Mouse (Mus musculus) MEL (cell line): Measurements from ENCODE around the gene Tyw5. TPM values are rescaled to one million over a fixed set of nuclear protein-coding genes. Genes with fewer than 3 reads are reported as not detected.

Experiments used
- DNase-seq: peaks from one replicate; pipeline ENCODE4 v3.0.0; 2011; ENCODE audit warnings: low read depth, low spot score
- H3K27ac ChIP-seq: 2 replicates; pipeline ENCODE4 v1.5.1; 2012; ENCODE audit warnings: low read depth, mild to moderate bottlenecking, control low read depth, low read length, moderate library complexity; ENCODE audit not compliant: control insufficient read depth
- H3K27me3 ChIP-seq, 2 experiments: fragments of 150-350 bp in 1 of 2; sonication (generic) in 1 of 2; 2 replicates each; pipeline ENCODE4 v1.6.1; 2012; ENCODE audit warnings: low read length in 2 of 2, mild to moderate bottlenecking in 2 of 2, improper control_type of control experiment in 1 of 2, moderate library complexity in 1 of 2; ENCODE audit not compliant: insufficient read depth in 2 of 2, control insufficient read depth in 1 of 2
- H3K36me3 ChIP-seq, 2 experiments: 2 replicates each; pipeline ENCODE4 v1.6.1; 2012 to 2014; ENCODE audit warnings: low read length in 2 of 2, improper control_type of control experiment in 1 of 2, inconsistent platforms in 1 of 2, mild to moderate bottlenecking in 1 of 2; ENCODE audit not compliant: insufficient read depth in 2 of 2, control insufficient read depth in 1 of 2
- H3K4me1 ChIP-seq, 2 experiments: fragments of 150-350 bp in 1 of 2; sonication (generic) in 1 of 2; 2 replicates each; pipeline ENCODE4 v1.6.1; 2012; ENCODE audit warnings: low read length in 2 of 2, improper control_type of control experiment in 1 of 2, mild to moderate bottlenecking in 1 of 2; ENCODE audit not compliant: insufficient read depth in 2 of 2, control insufficient read depth in 1 of 2
- H3K4me3 ChIP-seq, 2 experiments: fragments of 150-350 bp in 1 of 2; sonication (generic) in 1 of 2; 2 replicates each; pipeline ENCODE4 v1.5.1; 2012; ENCODE audit warnings: low read depth in 2 of 2, low read length in 2 of 2, mild to moderate bottlenecking in 2 of 2, moderate library complexity in 2 of 2, control low read depth in 1 of 2, improper control_type of control experiment in 1 of 2; ENCODE audit not compliant: control insufficient read depth in 1 of 2, insufficient read depth in 1 of 2
- H3K79me2 ChIP-seq: 2 replicates; pipeline ENCODE4 v1.6.1; 2012; ENCODE audit warnings: mild to moderate bottlenecking, low read length, moderate library complexity; ENCODE audit not compliant: control insufficient read depth, poor library complexity, insufficient read depth
- H3K9ac ChIP-seq: 2 replicates; pipeline ENCODE4 v1.6.1; 2012; ENCODE audit warnings: low read depth, mild to moderate bottlenecking, control low read depth, low read length, moderate library complexity; ENCODE audit not compliant: control insufficient read depth, poor library complexity, severe bottlenecking
- H3K9me3 ChIP-seq: fragments of 150-350 bp; sonication (generic); replicated peaks from 2 replicates; pipeline ENCODE4 v1.6.1; 2012; ENCODE audit warnings: mild to moderate bottlenecking, low read length, improper control_type of control experiment, moderate library complexity; ENCODE audit not compliant: insufficient read depth
- BHLHE40 ChIP-seq: IDR thresholded peaks from 2 replicates; pipeline ENCODE4 v1.6.1; 2012; ENCODE audit warnings: low read depth, mild to moderate bottlenecking, inconsistent platforms, low read length, improper control_type of control experiment, borderline replicate concordance
- CHD1 ChIP-seq: IDR thresholded peaks from 2 replicates; pipeline ENCODE4 v1.6.1; 2012; ENCODE audit warnings: low read depth, mild to moderate bottlenecking, inconsistent platforms, low read length, improper control_type of control experiment
- CHD2 ChIP-seq: IDR thresholded peaks from 2 replicates; pipeline ENCODE4 v1.6.1; 2011; ENCODE audit warnings: low read length, improper control_type of control experiment
- CTCF ChIP-seq, 3 experiments: IDR thresholded peaks in 2 of 3; conservative IDR thresholded peaks in 1 of 3; 2 replicates each; pipeline ENCODE4 v1.5.1; 2011 to 2012; ENCODE audit warnings: low read length in 3 of 3, low read depth in 2 of 3, mild to moderate bottlenecking in 2 of 3, improper control_type of control experiment in 1 of 3, inconsistent platforms in 1 of 3, mixed read lengths in 1 of 3, moderate library complexity in 1 of 3; ENCODE audit not compliant: control insufficient read depth in 1 of 3, insufficient read depth in 1 of 3, poor library complexity in 1 of 3, severe bottlenecking in 1 of 3
- E2F4 ChIP-seq: IDR thresholded peaks from 2 replicates; pipeline ENCODE4 v1.6.1; 2011; ENCODE audit warnings: low read depth, low read length, improper control_type of control experiment, borderline replicate concordance
- ELF1 ChIP-seq: IDR thresholded peaks from 2 replicates; pipeline ENCODE4 v1.6.1; 2014; ENCODE audit warnings: low read depth, mild to moderate bottlenecking, inconsistent platforms, low read length, improper control_type of control experiment, moderate library complexity
- EP300 ChIP-seq, 2 experiments: IDR thresholded peaks; 2 replicates each; pipeline ENCODE4 v1.6.1; 2011; ENCODE audit warnings: improper control_type of control experiment in 2 of 2, low read length in 2 of 2, low read depth in 1 of 2, mild to moderate bottlenecking in 1 of 2
- ETS1 ChIP-seq: IDR thresholded peaks from 2 replicates; pipeline ENCODE4 v1.6.1; 2012; ENCODE audit warnings: low read depth, mild to moderate bottlenecking, inconsistent platforms, low read length, improper control_type of control experiment, moderate library complexity
- GABPA ChIP-seq: IDR thresholded peaks from 2 replicates; pipeline ENCODE4 v1.6.1; 2012; ENCODE audit warnings: low read depth, mild to moderate bottlenecking, inconsistent platforms, low read length, improper control_type of control experiment, moderate library complexity
- GATA1 ChIP-seq: IDR thresholded peaks from 2 replicates; pipeline ENCODE4 v1.6.1; 2011; ENCODE audit warnings: low read depth, low read length, improper control_type of control experiment
- JUND ChIP-seq: IDR thresholded peaks from 2 replicates; pipeline ENCODE4 v1.6.1; 2011; ENCODE audit warnings: low read depth, mild to moderate bottlenecking, improper control_type of control experiment, low read length
- KAT2A ChIP-seq: conservative IDR thresholded peaks from 2 replicates; pipeline ENCODE4 v1.6.1; 2012; ENCODE audit warnings: low read depth, low read length, improper control_type of control experiment, inconsistent platforms
- MAX ChIP-seq: IDR thresholded peaks from 2 replicates; pipeline ENCODE4 v1.6.1; 2011; ENCODE audit warnings: low read length, improper control_type of control experiment
- MAZ ChIP-seq: IDR thresholded peaks from 2 replicates; pipeline ENCODE4 v1.6.1; 2012; ENCODE audit warnings: low read depth, mild to moderate bottlenecking, inconsistent platforms, low read length, improper control_type of control experiment
- MEF2A ChIP-seq: IDR thresholded peaks from 2 replicates; pipeline ENCODE4 v1.6.1; 2014; ENCODE audit warnings: low read depth, mild to moderate bottlenecking, inconsistent platforms, low read length, improper control_type of control experiment; ENCODE audit not compliant: poor library complexity, insufficient replicate concordance, severe bottlenecking; ENCODE audit errors: extremely low read depth
- MYC ChIP-seq: IDR thresholded peaks from 2 replicates; pipeline ENCODE4 v1.6.1; 2011; ENCODE audit warnings: low read depth, mild to moderate bottlenecking, low read length, improper control_type of control experiment, moderate library complexity
- NRF1 ChIP-seq: IDR thresholded peaks from 2 replicates; pipeline ENCODE4 v1.6.1; 2014; ENCODE audit warnings: low read depth, mild to moderate bottlenecking, inconsistent platforms, low read length, improper control_type of control experiment, moderate library complexity; ENCODE audit not compliant: poor library complexity, insufficient read depth, severe bottlenecking
- POLR2A ChIP-seq, 2 experiments: IDR thresholded peaks; 2 replicates each; pipeline ENCODE4 v1.6.1; 2011 to 2012; ENCODE audit warnings: low read length in 2 of 2, mild to moderate bottlenecking in 2 of 2, control low read depth in 1 of 2, improper control_type of control experiment in 1 of 2, low read depth in 1 of 2, moderate library complexity in 1 of 2; ENCODE audit not compliant: control insufficient read depth in 1 of 2, insufficient read depth in 1 of 2, poor library complexity in 1 of 2
- POLR2AphosphoS2 ChIP-seq: IDR thresholded peaks from 2 replicates; pipeline ENCODE4 v1.6.1; 2011; ENCODE audit warnings: low read length, improper control_type of control experiment
- POLR2AphosphoS5 ChIP-seq: IDR thresholded peaks from 2 replicates; pipeline ENCODE4 v1.6.1; 2012; ENCODE audit warnings: low read depth, borderline replicate concordance, mild to moderate bottlenecking, inconsistent platforms, low read length, moderate library complexity, mixed read lengths
- RAD21 ChIP-seq: IDR thresholded peaks from 2 replicates; pipeline ENCODE4 v1.6.1; 2011; ENCODE audit warnings: mild to moderate bottlenecking, low read depth, low read length, improper control_type of control experiment
- RCOR1 ChIP-seq: IDR thresholded peaks from 2 replicates; pipeline ENCODE4 v1.6.1; 2012; ENCODE audit warnings: low read depth, mild to moderate bottlenecking, inconsistent platforms, low read length, improper control_type of control experiment
- SIN3A ChIP-seq: IDR thresholded peaks from 2 replicates; pipeline ENCODE4 v1.6.1; 2012; ENCODE audit warnings: low read length, improper control_type of control experiment, inconsistent platforms
- SMC3 ChIP-seq: IDR thresholded peaks from 2 replicates; pipeline ENCODE4 v1.6.1; 2011; ENCODE audit warnings: low read depth, low read length, improper control_type of control experiment
- TAL1 ChIP-seq: IDR thresholded peaks from 2 replicates; pipeline ENCODE4 v1.6.1; 2012; ENCODE audit warnings: mild to moderate bottlenecking, inconsistent platforms, low read length, moderate library complexity, mixed read lengths
- TBP ChIP-seq: IDR thresholded peaks from 2 replicates; pipeline ENCODE4 v1.8.0; 2011; ENCODE audit warnings: low read depth, low read length, improper control_type of control experiment
- UBTF ChIP-seq: IDR thresholded peaks from 2 replicates; pipeline ENCODE4 v1.6.1; 2012; ENCODE audit warnings: low read depth, mild to moderate bottlenecking, inconsistent platforms, low read length, improper control_type of control experiment, moderate library complexity, borderline replicate concordance; ENCODE audit not compliant: insufficient read depth
- USF1 ChIP-seq: IDR thresholded peaks from 2 replicates; pipeline ENCODE4 v1.6.1; 2014; ENCODE audit warnings: low read depth, mild to moderate bottlenecking, inconsistent platforms, low read length, improper control_type of control experiment, moderate library complexity
- ZC3H11A ChIP-seq: IDR thresholded peaks from 2 replicates; pipeline ENCODE4 v1.6.1; 2012; ENCODE audit warnings: low read depth, mild to moderate bottlenecking, inconsistent platforms, low read length, improper control_type of control experiment
- ZMIZ1 ChIP-seq: IDR thresholded peaks from 2 replicates; pipeline ENCODE4 v1.6.1; 2012; ENCODE audit warnings: low read depth, mild to moderate bottlenecking, inconsistent platforms, low read length, improper control_type of control experiment, moderate library complexity
- ZNF384 ChIP-seq: IDR thresholded peaks from 2 replicates; pipeline ENCODE4 v1.6.1; 2012; ENCODE audit warnings: low read depth, mild to moderate bottlenecking, inconsistent platforms, low read length, improper control_type of control experiment
- polyA plus RNA-seq, 2 experiments: library from polyadenylated mRNA; stranded (reverse) in 1 of 2; unstranded in 1 of 2; fragments of >175 nt in 1 of 2; fragments of >200 nt in 1 of 2; gene quantifications; 2 replicates each; pipeline versions ENCODE4 v1.2.1 to v1.2.4; 2012; ENCODE audit warnings: low replicate concordance in 2 of 2, low read depth in 1 of 2; ENCODE audit not compliant: insufficient read length in 2 of 2, insufficient read depth in 1 of 2, missing spikeins in 1 of 2
- total RNA-seq: library from RNA; depleted of rRNA; stranded (reverse); fragments of 300-350 nt; gene quantifications from 2 replicates; pipeline ENCODE4 v1.2.3, GENCODE M21; 2012

Tyw5 gene
- total and polyA plus RNA-seq, 3 experiments, result 15.8 to 18.5 TPM; not detected in 1

DNA sequence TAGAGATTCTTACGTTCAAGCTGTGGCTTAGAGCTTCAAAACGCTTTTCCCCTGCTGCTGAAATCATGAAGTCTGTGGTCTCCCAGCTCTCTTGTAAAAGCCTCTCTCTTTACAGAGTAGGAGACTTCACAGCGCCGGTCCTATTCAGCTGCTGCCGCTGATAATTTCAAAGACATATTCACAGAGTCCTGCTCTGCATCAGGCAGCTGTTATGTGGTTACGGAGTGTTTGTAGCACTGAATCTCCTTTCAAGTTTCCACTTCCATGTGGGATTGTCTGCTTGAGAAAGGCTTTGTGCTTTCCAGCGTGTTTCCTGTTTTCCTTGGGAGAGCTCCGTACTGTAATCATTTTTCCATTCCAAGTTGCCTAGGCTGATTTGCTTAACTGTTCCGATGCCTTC is 30.1 kb upstream of the Tyw5 start:
- peaks cover 2 to 14% of the 10 kb centered on the region in 2 experiments; a peak in 3 of 4 replicates for H3K4me1 ChIP-seq
- no peaks in the 10 kb centered on the region for H3K79me2 ChIP-seq
- peak; percentile 23 for DNase-seq
- TF ChIP-seq E2F4 (no peak), NRF1 (no peak), RCOR1 (no peak), RAD21 (no peak), USF1 (no peak), EP300 (IDR thresholded peaks at IDR 0.05; ENCODE audit: low read depth in 1 of 2, low read length in 2 of 2) (no peak), POLR2A (IDR thresholded peaks at IDR 0.05; ENCODE audit: control insufficient read depth in 1 of 2, insufficient read depth in 1 of 2, low read depth in 1 of 2, low read length in 2 of 2, poor library complexity in 1 of 2) (no peak)
- H3K9ac ChIP-seq, result peak overlapping the region; percentile 13; the same call in 1 of the 2 replicates
- H3K4me3 ChIP-seq, result peak overlapping the region; percentile 12 to 26
- H3K27me3 ChIP-seq, result no peaks in the 10 kb centered on the region; a peak in 1 of 4 replicates
- peaks cover 0 to 4% of the 10 kb centered on the region in 2 experiments; a peak in 1 of 4 replicates for H3K36me3 ChIP-seq
- H3K27ac ChIP-seq, result no peak overlapping the region
- no peaks in the 10 kb centered on the region for H3K9me3 ChIP-seq

DNA sequence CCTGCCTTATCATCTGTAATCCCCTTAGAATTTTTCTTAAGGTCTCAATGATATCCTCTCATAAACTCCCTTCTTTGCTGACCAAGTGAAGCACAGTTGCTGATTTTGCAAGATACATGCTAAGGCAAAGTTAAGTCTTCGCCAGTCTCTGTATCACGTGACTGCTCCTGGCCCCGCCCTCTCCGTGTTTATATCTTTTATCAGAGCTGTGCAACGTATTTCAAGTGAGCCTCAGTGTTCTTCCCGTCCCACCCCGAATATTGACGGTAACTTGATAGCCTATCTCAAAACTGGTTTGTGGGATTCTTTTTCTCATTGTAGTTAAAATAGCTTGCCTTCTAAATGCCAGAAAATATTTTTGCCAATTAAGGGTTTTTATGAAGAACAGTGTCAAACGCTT is 29.5 kb upstream of the Tyw5 start:
- H3K9me3 ChIP-seq, result no peaks in the 10 kb centered on the region
- no peaks in the 10 kb centered on the region for H3K79me2 ChIP-seq
- peak overlapping the region; percentile 45 for H3K9ac ChIP-seq
- no peaks in the 10 kb centered on the region; a peak in 2 of 4 replicates for H3K27me3 ChIP-seq
- peak overlapping the region; percentile 30 for H3K27ac ChIP-seq
- DNase-seq, result peak; percentile 86
- peaks cover 2 to 14% of the 10 kb centered on the region in 2 experiments; a peak in 3 of 4 replicates for H3K4me1 ChIP-seq
- H3K36me3 ChIP-seq, result peaks cover 0 to 4% of the 10 kb centered on the region in 2 experiments; a peak in 1 of 4 replicates
- peak overlapping the region; percentile 26 to 33 for H3K4me3 ChIP-seq
- TF ChIP-seq TAL1 (no peak), ELF1 (no peak), EP300 (IDR thresholded peaks at IDR 0.05; ENCODE audit: low read depth in 1 of 2, low read length in 2 of 2) (peak; percentile 47 to 64; a peak in 3 of 4 replicates), MAZ (no peak), POLR2AphosphoS5 (no peak), TBP (no peak), SMC3 (no peak), USF1 (peak; percentile 97), CTCF (IDR thresholded peaks at IDR 0.05 in 2 of 3, conservative IDR thresholded peaks at IDR 0.05 in 1 of 3; ENCODE audit: control insufficient read depth in 1 of 3, insufficient read depth in 1 of 3, low read depth in 2 of 3, low read length in 3 of 3, poor library complexity in 1 of 3, severe bottlenecking in 1 of 3) (no peak), POLR2AphosphoS2 (no peak), MEF2A (no peak), POLR2A (IDR thresholded peaks at IDR 0.05; ENCODE audit: control insufficient read depth in 1 of 2, insufficient read depth in 1 of 2, low read depth in 1 of 2, low read length in 2 of 2, poor library complexity in 1 of 2) (no peak), GABPA (no peak), ZC3H11A (no peak), CHD2 (no peak), BHLHE40 (peak; percentile 81), ZNF384 (no peak), GATA1 (peak; percentile 77), JUND (no peak), E2F4 (no peak), ETS1 (peak; percentile 59), CHD1 (no peak), RCOR1 (peak; percentile 57), MAX (peak; percentile 87), SIN3A (peak; percentile 54; the same call in 1 of the 2 replicates), MYC (no peak), RAD21 (no peak), KAT2A (no peak), ZMIZ1 (no peak), UBTF (no peak)
